Mouse (Mus musculus) left cerebral cortex, adult 9 months (tissue): Measurements from ENCODE around the gene Ankrd12.

Source experiments
- DNase-seq, 2 experiments: peaks; one replicate each; pipeline ENCODE4 v3.0.0; 2022; ENCODE audit warnings: low spot score in 2 of 2

The Ankrd12 gene

DNA sequence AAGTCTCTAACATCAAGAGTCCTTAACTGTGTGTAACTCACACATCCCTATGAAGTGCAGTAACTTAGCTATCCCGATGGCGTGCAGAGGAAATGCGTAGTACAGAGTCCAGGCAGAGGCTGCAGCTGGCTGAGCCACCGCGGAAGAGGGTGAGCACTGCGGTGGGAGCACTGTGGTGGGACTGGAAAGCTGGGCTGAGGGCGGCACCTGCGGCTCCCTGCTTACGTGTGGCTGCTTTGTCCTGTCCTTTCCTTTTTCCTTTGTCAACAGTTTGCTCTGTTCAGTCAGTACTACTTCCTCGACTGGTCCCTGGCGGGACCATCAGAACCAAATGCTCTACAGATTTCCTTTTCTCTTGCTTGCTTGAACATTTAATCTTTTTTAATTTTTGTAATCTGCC, 109.1 kb downstream of the Ankrd12 start:
- no peak for DNase-seq

DNA sequence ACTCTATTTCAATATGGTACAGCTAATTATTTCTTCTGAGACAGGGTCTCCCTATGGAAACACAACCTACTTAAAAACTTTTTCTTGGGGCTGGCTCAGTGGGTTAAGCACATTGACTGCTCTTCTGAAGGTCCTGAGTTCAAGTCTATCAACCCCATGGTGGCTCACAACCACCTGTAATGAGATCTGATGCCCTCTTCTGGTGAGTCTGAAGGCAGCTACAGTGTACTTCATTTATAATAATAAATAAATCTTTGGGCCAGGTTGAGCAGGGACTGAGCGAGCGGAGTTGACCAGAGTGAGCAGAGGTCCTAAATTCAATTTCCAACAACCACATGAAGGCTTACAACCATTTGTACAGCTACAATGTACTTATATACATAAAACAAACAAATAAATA, 114.6 kb downstream of the Ankrd12 start:
- DNase-seq, result no peak

DNA sequence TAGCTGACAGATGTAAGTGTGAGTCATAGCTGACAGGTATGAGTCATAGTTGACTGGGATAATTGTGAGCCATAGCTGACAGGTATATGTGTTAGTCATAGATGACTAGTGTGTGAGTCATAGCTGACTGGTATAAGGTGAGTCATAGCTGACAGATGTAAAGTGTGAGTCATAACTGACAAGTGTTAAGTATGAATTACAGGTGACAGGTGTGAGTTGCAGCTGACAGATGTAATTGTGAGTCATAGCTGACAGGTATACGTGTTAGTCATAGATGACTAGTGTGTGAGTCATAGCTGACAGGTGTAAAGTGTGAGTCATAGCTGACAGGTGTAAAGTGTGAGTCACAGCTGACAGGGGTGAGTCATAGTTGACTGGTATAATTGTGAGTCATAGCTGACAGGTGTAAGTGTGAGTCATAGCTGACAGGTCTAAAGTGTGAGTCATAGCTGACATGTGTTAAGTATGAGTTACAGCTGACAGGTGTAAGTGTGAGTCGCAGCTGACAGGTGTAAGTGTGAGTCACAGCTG, 115.2 kb downstream of the Ankrd12 start:
- DNase-seq, result no peak

DNA sequence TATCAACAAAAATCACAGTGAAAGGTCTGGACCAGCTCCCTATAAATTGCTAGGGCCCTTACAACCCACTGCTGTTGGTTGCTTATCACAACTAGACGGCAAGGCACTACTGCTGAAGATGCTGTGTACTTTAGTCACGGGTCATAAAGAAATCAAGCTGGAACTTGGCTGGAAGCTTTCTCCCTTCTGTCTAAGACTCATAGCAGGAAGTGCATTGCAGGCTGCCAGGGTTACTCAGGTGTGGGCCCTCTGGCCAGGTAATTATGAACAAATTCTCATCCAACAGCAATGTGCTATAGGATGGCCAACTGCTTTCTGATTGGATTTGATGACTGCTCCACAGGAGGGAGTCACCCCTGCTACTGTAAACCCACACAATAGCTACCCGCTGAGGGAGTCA, 117.9 kb downstream of the Ankrd12 start:
- DNase-seq, result no peak

DNA sequence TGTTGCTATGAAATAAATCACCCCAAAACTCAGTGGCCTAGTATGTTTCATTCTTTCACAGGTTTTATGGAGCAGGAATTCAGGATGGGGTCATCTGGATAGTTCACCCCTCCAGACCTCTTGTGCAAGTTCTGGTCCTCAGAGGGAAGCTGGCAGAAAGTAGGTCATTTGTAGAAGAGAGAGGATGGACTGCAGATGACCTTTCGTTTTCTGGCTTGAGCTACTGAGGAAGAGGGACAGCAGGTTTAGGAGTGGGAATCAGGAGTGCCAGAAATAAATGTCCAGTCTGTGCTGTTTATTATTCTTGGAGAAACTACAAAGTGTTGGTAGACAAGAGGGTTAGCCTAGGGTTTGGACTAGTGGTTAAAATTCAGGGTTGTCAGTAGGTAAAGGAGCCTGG, 118.5 kb downstream of the Ankrd12 start:
- DNase-seq, result no peak

DNA sequence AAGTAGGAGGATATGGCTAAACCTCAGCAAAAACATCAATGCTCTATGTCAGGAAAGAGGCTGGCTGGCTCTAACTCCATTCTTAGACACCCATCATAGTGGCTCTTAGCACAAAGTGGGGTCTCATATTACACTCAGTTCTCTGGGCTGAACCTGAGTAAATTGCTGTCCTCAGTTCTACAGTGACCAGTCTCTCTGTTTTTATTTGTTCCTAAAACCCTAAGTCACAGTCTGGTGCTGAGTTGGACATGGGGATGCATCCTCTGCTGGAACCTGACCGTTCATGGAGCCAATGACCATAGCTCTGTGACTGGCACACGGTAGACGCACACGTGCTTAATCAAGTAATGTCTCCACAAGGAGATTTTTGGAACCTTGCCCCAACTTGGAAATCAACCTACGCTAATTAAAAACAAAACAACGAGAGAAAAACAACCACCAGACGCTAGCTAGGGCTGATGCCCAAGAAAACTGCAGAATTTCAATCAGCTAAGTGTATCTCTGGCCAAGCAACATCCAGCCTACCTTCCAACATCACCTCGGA, 119.0 kb downstream of the Ankrd12 start:
- no peak for DNase-seq

DNA sequence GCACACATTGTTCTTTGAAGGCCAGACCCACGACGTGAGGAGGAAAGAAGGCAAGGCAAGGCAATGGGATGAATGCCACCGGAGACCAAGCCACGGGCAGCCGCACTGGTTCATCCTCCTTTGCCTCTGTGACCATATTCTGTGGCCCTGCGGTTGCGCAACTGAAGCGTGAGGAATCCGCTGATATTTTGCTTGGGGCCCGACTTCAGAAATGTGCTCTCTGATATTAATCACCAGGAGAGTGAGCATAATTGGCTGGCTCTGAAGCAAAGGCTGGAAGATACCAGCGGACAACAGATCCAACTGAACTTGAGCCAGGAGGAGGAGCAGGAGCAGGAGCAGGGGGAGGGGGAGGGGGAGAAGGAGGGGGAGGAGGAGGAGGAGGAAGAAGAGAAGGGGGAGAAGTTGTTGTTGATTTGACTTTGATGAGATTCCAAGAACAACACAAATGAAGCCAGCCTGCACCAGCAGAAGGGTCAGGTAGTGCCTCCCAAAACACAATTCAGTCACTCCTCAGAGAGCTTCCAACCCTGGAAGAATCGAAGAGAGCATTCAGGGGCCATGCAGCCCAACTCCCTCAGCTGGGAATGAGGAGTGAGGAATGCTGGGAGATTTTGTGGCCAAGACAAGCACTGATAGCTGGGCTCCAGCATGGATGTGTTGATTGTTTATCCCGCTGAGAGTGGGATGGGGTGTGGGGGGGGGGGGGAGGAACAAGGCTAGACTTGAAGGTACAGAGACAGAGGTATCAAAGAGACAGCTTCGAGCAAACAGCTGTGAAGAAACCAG, 119.7 kb downstream of the Ankrd12 start:
- DNase-seq, result no peak

DNA sequence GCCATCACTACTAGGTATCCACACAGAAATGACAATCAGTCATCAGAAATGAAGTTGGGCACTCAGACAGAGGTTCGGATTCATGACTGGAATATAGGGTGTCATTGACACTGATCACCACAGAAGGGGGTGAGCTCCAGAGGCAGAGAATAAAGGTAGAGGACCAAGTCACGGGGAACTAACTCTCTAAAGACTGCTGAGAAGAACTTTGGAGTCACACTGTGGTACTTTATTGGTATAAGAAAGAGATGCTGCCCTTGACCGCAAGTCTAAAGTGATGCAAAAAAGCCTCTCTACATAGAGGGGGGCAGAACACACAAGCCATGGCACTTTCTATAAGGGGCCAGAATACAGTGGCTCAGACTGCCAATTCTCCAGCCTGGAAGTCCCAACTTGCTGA, 120.7 kb downstream of the Ankrd12 start:
- no peak for DNase-seq

DNA sequence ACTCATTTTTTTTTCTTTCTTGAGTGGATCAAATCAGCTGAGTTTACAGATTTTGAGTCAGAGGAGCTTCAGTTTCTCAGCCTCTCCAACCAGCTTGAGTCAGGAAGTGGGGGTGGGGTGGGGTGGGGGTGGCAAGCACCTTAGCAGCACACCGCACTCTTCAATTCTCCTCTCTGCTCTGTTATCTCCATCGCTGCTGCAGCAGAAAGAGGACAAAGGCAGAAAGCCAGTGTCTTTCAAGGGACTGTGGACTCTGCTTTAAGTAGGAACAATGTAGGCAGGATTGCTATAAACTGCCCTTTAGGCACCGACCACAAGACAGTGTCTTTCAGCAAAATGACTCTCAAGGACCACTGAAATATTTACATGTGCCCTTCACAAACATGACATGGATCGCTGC, 122.9 kb downstream of the Ankrd12 start:
- no peak for DNase-seq

DNA sequence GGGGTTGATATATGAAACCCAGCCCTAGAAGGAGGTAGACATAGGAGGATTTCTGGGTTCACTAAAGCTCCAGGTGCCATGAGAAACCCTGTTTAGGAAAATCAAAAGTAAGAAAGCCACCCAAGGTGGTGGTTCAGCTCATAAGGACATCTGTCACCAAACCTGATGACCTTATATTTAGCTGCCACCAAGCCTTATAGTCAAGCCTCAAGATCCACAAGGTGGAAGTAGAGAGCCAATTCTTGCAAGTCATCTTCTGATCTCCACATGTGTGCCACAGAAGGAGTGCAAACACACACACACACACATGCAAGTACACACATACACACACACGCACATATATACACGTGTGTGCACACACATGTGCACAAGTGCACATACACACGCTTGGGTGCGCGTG, 124.8 kb downstream of the Ankrd12 start:
- no peak for DNase-seq

DNA sequence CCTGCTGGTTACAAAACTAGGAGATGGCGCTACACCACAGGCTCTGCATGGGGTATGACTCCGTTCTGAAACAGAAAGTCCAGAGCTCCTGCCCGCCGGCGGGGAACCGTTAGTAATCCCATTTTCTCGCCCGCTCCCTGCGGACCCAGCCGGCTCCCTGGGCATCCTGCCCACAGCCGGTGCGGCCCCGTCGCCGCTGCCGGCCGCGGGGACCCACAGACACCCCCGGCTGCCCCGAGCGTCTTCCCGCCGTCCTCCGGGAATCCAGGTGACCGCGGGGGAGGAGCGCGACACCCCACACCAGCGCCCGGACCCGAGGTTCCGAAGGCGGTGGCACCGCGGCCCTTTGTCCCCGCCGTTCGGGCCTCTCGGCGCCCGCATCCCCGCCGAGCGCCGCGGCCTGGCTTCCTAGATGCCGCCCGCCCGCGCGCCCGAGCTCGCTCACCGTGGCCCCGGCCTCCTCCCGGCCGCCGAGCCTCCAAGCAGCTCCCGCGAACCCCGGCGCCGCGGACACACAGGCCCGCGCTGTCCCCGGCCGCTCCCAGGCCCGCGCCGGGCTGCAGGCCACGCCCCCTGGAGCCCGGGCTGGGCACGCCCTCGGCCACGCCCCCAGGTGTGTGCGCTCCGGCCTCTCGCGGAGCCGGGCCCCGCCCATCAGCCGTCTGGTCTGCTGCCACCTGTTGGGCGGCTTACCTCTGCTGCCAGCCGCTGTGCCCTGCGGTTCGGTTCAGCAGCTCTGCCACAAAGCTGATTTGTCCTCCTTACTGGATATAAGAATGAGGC, 126.1 kb downstream of the Ankrd12 start, which contains the start of gene Twsg1:
Twsg1 (minus strand) TSS at position 605 of the 783 bp plus-strand sequence.
- peak; percentile 66 to 88 for DNase-seq

DNA sequence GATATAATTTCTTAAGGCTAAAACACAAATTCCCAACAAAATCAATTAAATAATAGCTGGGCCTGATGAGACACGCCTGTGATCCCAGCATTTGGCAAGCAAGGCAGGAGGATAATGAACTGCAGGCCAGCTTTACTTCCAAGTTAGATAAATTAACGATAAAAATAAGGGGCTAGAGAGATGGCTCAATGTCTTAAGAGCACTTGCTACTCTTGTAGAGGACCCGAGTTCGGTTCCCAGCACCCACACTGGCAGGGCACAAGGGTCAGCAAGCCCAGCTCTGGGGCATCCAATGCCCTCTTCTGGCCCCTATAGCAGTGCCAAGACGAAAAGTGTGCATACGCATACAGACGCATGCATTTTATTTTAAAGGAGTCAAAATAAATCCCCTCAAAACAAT, 126.7 kb downstream of the Ankrd12 start:
- no peak for DNase-seq

DNA sequence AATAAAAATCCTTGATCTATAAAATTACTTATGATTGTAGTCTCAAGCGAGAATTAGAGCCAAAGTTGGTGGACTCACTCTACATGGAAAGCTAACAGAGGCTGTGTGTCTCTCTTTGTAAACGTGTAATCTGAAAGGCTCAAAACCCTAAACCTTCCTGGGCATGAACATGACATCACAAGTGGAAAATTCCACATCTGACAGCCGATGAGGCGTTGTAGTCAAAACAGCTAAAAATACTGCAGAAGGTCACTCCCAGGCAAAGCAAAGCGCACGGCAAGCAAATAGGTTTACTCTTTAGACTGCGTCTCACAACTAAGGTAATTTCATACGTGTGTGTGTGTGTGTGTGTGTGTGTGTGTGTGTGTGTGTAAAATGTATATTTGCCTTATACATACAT, 129.6 kb downstream of the Ankrd12 start:
- no peak for DNase-seq

DNA sequence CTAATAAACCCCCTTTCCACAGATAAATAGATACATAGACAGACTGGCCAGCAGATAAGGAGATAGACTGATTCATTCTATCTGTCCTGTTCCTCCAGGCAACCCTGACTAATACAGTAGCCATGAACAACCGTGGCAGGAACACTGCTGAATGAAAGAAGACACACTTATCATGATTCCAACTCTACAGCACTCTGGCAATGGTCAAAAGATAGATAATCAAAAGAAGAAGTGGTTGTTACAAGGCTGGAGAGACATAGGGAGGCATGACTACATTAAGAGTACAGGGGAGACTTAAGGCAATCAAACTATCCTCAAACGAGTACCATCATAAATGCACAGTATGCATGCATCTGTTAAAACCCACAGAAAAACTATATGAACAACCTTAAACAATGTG, 131.5 kb downstream of the Ankrd12 start:
- no peak for DNase-seq

DNA sequence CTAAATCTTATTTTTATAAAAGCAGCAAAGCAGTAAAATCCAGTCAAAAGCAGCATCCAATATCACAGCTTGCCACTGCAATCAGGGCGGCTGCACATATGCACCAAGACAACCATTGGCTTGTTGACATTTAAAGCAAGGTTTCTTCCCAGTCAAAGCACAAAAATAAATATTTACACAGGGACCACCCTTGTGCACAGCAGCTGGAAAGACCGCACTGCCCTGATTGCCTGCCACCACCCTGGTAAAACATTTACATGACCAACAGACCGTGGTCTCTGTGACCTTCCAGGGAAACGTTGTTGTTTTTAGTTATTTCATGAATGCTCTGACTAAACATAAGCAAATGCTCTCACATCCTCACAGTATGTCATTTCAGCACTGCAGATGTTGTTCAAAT, 134.5 kb downstream of the Ankrd12 start:
- no peak for DNase-seq

DNA sequence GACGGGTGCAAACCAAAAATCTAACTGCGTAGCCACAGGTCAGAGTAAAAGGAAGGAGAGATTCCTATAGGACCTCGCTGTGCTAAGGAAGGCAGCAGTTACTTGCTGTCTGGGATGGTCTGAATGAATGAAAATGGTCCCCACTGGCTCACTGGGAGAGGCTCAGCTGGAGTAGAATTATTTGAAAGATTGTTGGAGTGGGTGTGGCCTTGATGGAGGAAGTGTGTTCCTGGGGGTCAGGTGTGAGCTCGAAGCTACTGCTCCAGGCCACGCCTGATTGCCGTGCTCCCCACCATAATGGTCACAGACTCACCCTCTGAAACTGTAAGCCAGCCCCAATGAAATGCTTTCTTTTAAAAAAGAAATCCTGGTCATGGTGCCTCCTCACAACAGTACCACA, 135.6 kb downstream of the Ankrd12 start:
- DNase-seq, result no peak

DNA sequence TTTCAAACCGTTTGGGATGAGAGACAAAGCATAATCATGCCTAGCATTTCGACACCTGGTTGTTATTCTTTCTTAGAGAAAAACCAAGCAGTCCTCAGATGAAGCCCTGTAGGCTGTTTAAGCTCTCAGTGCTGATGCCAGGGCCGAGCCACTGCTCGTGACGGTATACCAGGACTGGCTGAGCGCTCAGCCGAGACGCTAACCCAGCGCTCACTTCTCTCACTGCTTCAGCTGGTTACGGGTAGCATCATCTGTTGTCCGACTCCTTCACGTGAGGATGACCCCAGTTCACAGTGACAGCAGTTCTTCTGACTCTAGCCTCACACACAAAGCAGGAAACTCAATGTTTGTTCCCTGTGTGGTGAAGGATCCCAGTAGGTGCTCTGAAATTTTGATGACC, 136.7 kb downstream of the Ankrd12 start:
- no peak for DNase-seq

DNA sequence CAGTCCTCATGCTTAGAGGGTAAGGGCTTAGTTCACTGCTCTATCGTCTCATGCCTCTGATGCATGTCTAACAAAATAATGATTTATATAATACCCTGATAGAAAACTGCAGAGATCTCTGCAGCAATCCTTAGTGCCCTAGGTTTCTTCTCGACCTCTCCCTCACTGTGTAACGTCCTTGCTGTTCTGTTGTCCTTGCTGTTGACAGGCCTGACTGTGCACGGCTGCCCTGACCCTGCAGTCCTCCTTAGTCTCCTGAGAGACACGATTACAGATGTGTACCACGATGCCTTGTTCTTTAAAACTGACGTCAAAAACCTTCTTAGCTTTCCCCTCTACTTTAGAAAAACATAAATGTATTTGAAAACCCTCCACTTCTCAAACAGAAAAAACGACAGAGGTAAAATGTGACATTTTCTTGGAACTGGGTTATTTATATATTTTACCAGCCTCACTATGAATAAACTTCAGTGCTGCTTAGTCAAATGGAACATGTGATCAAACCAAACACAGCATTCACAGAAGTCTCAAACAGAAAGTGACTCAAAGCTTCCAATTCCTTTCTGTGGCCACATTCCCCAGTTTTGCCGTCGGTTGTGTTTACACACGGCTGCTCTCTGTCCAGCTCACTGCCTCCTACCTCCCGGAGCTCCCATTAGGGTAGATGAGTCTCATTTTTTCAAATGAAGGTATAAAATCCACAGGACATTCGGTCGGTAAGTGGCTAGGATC, 137.3 kb downstream of the Ankrd12 start:
- DNase-seq, result peak in 1 of 2 experiments; percentile 18

DNA sequence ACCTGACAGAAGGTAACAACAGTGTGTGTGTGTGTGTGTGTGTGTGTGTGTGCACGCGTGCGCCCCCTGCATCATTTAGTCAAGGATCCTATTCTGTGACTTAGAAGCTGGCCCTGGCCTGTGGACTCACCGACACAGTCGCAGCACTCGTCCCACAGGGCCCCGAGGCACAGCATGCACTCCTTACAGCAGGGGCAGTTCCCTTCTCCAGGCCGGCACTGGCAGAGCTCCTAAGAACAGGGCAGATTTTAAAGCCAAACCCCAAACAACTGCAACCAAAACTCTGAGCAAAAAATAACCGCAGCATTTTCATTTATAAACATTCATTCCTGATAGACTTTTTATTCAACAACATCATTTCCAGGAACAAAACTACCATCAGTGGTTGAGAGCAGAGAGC, 139.2 kb downstream of the Ankrd12 start:
- no peak for DNase-seq

DNA sequence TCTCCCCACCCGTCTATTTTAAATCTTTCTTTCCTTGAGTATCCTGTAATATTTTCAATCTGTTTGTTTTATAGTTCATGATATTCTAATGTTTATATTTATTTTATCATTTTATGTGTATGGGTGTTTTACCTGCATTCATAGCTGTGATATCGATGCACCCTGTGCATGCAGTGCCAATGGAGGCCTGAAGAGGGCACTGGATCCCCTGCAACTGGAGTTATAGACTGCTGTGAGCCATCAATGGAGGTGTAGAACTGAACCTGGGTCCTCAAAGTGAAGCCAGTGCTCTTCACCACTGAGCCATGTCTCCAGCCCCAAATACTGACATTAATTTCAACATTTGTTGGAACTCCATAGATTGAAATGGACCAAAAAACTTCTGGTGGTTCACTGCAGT, 143.1 kb downstream of the Ankrd12 start:
- no peak for DNase-seq

DNA sequence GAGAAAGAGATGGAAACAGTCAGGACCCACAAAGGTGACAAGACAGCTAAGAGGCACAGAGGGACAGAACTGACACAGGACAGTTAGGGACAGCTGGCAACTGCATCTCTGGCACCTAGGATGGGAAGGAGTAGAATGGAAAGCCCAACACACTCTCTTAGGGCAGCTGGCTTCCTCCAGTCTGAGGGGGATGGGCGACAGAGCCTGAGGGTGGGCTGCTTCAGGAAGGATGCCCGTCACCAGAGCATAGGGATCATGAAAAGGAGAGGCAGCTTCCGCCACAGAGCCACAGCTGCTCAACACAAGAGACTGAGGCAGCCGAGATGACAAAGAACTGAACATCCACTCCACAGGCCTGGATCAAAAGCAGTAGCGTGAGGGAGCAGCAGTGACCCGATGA, 145.4 kb downstream of the Ankrd12 start:
- no peak for DNase-seq

DNA sequence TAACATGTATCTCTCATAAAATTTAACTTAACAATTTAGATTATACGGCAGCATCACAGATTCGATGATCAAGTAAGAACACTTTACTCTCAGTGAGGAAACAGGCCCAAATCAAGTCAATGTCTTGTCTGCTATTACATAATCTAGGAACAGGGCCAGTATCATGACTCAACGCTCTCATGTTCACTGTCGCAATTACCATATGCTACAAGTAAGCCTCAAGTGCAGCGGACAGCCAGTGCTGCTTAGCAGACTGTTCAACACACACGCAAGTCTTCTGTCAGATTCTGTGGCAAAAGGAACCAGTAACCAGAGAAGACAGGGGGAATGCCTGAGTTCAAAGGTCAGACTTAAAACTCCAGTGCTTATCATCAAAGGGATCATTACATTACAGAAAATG, 145.9 kb downstream of the Ankrd12 start:
- DNase-seq, result peak; percentile 59 to 81
